ENCODE assay signal across 35 mouse cellular contexts in the genomic region with DNA sequence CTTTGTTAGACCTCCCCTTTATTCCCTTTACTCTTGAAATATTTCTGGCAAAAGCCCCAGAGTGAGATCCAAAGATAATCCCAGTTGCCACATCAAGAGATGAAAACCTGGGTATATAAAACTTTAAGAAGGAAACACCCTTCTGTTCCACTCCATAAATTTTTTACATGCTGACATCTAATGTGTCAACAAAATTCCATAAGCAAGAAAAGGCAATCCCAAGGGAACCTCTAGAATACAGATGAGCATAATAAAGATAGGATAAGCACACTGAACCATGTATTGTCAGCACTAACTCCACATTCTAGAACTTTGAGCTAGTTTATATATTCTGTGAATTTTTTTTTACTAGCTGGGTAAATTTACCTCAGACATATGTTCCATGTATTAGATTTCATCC.
"Had no signal": no experiment of that assay in that cellular context is flagged by ENCODE, and none has a peak within 500 bp of the region (broad histone marks: within the 10 kb centered on the region; RNA-seq: fewer than 3 reads in every experiment).

No protein-coding gene starts in this region.

- H3K27me3 ChIP-seq: heart, embryonic 12.5 days; heart, embryonic 13.5 days; heart, embryonic 15.5 days; hindbrain, embryonic 12.5 days; hindbrain, embryonic 13.5 days; hindbrain, embryonic 15.5 days; intestine, embryonic 15.5 days; kidney, embryonic 15.5 days had no signal

- H3K9me3 ChIP-seq: heart, embryonic 12.5 days; heart, embryonic 13.5 days; heart, embryonic 15.5 days; hindbrain, embryonic 10.5 days; hindbrain, embryonic 12.5 days; hindbrain, embryonic 13.5 days; hindbrain, embryonic 15.5 days; intestine, embryonic 15.5 days; kidney, embryonic 15.5 days had no signal

- H3K27ac ChIP-seq: heart, embryonic 13.5 days; heart, embryonic 15.5 days; hindbrain, embryonic 10.5 days; hindbrain, embryonic 12.5 days; hindbrain, embryonic 13.5 days; hindbrain, embryonic 14.5 days; hindbrain, embryonic 15.5 days; hindbrain, postnatal 0 days; intestine, embryonic 15.5 days; kidney, embryonic 15.5 days; kidney, postnatal 0 days; layer of hippocampus, adult 2 months; left cerebral cortex, adult 2 months had no signal

- H3K4me1 ChIP-seq: heart, embryonic 12.5 days; heart, embryonic 13.5 days; heart, embryonic 15.5 days; hindbrain, embryonic 10.5 days; hindbrain, embryonic 12.5 days; hindbrain, embryonic 13.5 days; hindbrain, embryonic 15.5 days; intestine, embryonic 15.5 days; kidney, embryonic 15.5 days had no signal

- H3K4me3 ChIP-seq: heart, embryonic 12.5 days; heart, embryonic 13.5 days; heart, embryonic 15.5 days; hindbrain, embryonic 10.5 days; hindbrain, embryonic 12.5 days; hindbrain, embryonic 13.5 days; hindbrain, embryonic 15.5 days; intestine, embryonic 15.5 days; kidney, embryonic 15.5 days; layer of hippocampus, adult 2 months; left cerebral cortex, adult 2 months had no signal

- H3K4me2 ChIP-seq: heart, embryonic 11.5 days; heart, embryonic 12.5 days; heart, embryonic 13.5 days; heart, embryonic 15.5 days; hindbrain, embryonic 12.5 days; hindbrain, embryonic 13.5 days; hindbrain, embryonic 14.5 days; hindbrain, embryonic 15.5 days; intestine, embryonic 15.5 days; kidney, embryonic 15.5 days had no signal

- H3K36me3 ChIP-seq: heart, embryonic 12.5 days; heart, embryonic 13.5 days; heart, embryonic 15.5 days; hindbrain, embryonic 10.5 days; hindbrain, embryonic 12.5 days; hindbrain, embryonic 13.5 days; hindbrain, embryonic 15.5 days; intestine, embryonic 15.5 days; kidney, embryonic 15.5 days had no signal

- ATAC-seq: hindbrain, embryonic 16.5 days; hindbrain, postnatal 0 days; inflammation-experienced regulatory T-cells, adult 6 months; intestine, embryonic 15.5 days; intestine, embryonic 16.5 days; intestine, postnatal 0 days had no signal

- DNase-seq: heart, postnatal 10 days; heart, postnatal 14 days; heart, postnatal 36 days; heart, postnatal 4 days; kidney, adult 11 months; kidney, adult 18-20 months; kidney, adult 2 months; kidney, adult 8-10 months; kidney, adult 9 months; kidney, postnatal 10 days; kidney, postnatal 14 days; kidney, postnatal 25 days; kidney, postnatal 36 days; kidney, postnatal 4 days; layer of hippocampus, adult 9-11 months; layer of hippocampus, postnatal 36 days had no signal

- H3K9ac ChIP-seq: heart, embryonic 12.5 days; heart, embryonic 13.5 days; heart, embryonic 15.5 days; hindbrain, embryonic 12.5 days; hindbrain, embryonic 13.5 days; hindbrain, embryonic 14.5 days; hindbrain, embryonic 15.5 days; intestine, embryonic 15.5 days; kidney, embryonic 15.5 days had no signal
